Mouse (Mus musculus): ENCODE data around the gene Fancc. TPM values are rescaled to one million over a fixed set of nuclear protein-coding genes. Genes with fewer than 3 reads are reported as not detected.
A peak's percentile ranks its signal among the peaks of the same experiment; 100 is the strongest.
"Not testable (repeated sequence)": the region's sequence is repeated elsewhere in the genome, so short reads cannot be mapped to it uniquely, and the experiment has no call there.

Gene Fancc
- polyA plus RNA-seq, 1 experiment from 2014 or later = 13.7 TPM

- Histone ChIP-seq H3K9me3 (replicated peaks) (no peaks in the 10 kb centered on the region), H3K4me1 (no peaks in the 10 kb centered on the region), H3K9ac (no peak overlapping the region), H3K36me3 (ENCODE audit: poor library complexity, severe bottlenecking) (no peaks in the 10 kb centered on the region), H3K4me2 (no peak overlapping the region), H3K4me3 (no peak overlapping the region), H3K27ac (no peak overlapping the region), H3K27me3 (no peaks in the 10 kb centered on the region)
- WGBS = 90% methylated on average over 7 of the region's 7 CpGs
- no peak for ATAC-seq
These were observed 123.5 kb downstream of the Fancc start for GRCm38 (mm10) chr13:63373460-63374166.

- H3K4me1 ChIP-seq = no peaks in the 10 kb centered on the region
- 95% methylated on average over 3 of the region's 3 CpGs for WGBS
- no peaks in the 10 kb centered on the region for H3K36me3 ChIP-seq (ENCODE audit: poor library complexity, severe bottlenecking)
- H3K9ac ChIP-seq = no peak overlapping the region
- no peak for ATAC-seq
- no peak overlapping the region for H3K4me3 ChIP-seq
- H3K4me2 ChIP-seq = no peak overlapping the region
- H3K27ac ChIP-seq = no peak overlapping the region
- no peaks in the 10 kb centered on the region for H3K9me3 ChIP-seq (replicated peaks)
- no peaks in the 10 kb centered on the region for H3K27me3 ChIP-seq
These were observed 135.3 kb downstream of the Fancc start for GRCm38 (mm10) chr13:63361755-63362154.

- no peak overlapping the region for H3K9ac ChIP-seq
- no peak overlapping the region for H3K4me3 ChIP-seq
- H3K36me3 ChIP-seq (ENCODE audit: poor library complexity, severe bottlenecking) = no peaks in the 10 kb centered on the region
- ATAC-seq = no peak
- H3K27me3 ChIP-seq = no peaks in the 10 kb centered on the region
- WGBS = 88% methylated on average over 4 of the region's 4 CpGs
- no peaks in the 10 kb centered on the region for H3K9me3 ChIP-seq (replicated peaks)
- no peak overlapping the region for H3K4me2 ChIP-seq
- H3K27ac ChIP-seq = no peak overlapping the region
- H3K4me1 ChIP-seq = no peaks in the 10 kb centered on the region
These were observed 136.8 kb downstream of the Fancc start for GRCm38 (mm10) chr13:63360111-63360885.

- Histone ChIP-seq H3K27me3 (no peaks in the 10 kb centered on the region), H3K36me3 (ENCODE audit: poor library complexity, severe bottlenecking) (no peaks in the 10 kb centered on the region), H3K9ac (no peak overlapping the region), H3K27ac (no peak overlapping the region), H3K4me1 (no peaks in the 10 kb centered on the region), H3K4me3 (no peak overlapping the region), H3K4me2 (no peak overlapping the region), H3K9me3 (replicated peaks) (no peaks in the 10 kb centered on the region)
- ATAC-seq = no peak
- WGBS = 91% methylated on average over 4 of the region's 4 CpGs
These were observed 137.7 kb downstream of the Fancc start for GRCm38 (mm10) chr13:63359393-63359792.

GRCm38 (mm10) chr13:63356558-63356957 is 140.5 kb downstream of the Fancc start:
- ATAC-seq = peak; percentile 48

GRCm38 (mm10) chr13:63356101-63356500 is 141.0 kb downstream of the Fancc start:
- Histone ChIP-seq H3K4me3 (no peak overlapping the region), H3K27me3 (no peaks in the 10 kb centered on the region), H3K9me3 (replicated peaks) (no peaks in the 10 kb centered on the region), H3K9ac (no peak overlapping the region), H3K4me1 (no peaks in the 10 kb centered on the region), H3K4me2 (no peak overlapping the region), H3K27ac (no peak overlapping the region), H3K36me3 (ENCODE audit: poor library complexity, severe bottlenecking) (no peaks in the 10 kb centered on the region)
- ATAC-seq = no peak
- WGBS = 97% methylated on average over 4 of the region's 4 CpGs

More at GRCm38 (mm10) chr13:63356558-63356957, 140.5 kb downstream of the Fancc start:
- Histone ChIP-seq H3K9me3 (replicated peaks) (no peaks in the 10 kb centered on the region), H3K27me3 (no peaks in the 10 kb centered on the region), H3K4me2 (no peak overlapping the region), H3K4me3 (no peak overlapping the region), H3K4me1 (no peaks in the 10 kb centered on the region), H3K27ac (no peak overlapping the region), H3K9ac (no peak overlapping the region), H3K36me3 (ENCODE audit: poor library complexity, severe bottlenecking) (no peaks in the 10 kb centered on the region)
- WGBS = 42% methylated on average over 3 of the region's 3 CpGs

- H3K9me3 ChIP-seq (replicated peaks); H3K9ac ChIP-seq; H3K27ac ChIP-seq; H3K36me3 ChIP-seq (ENCODE audit: poor library complexity, severe bottlenecking); ATAC-seq; H3K4me1 ChIP-seq; H3K27me3 ChIP-seq; H3K4me3 ChIP-seq; H3K4me2 ChIP-seq: not testable (repeated sequence)
- 84% methylated on average over 4 of the region's 4 CpGs for WGBS
These were observed 143.8 kb downstream of the Fancc start for GRCm38 (mm10) chr13:63353312-63353711.

GRCm38 (mm10) chr13:63350076-63350475 is 147.0 kb downstream of the Fancc start:
- no peak for ATAC-seq
- Histone ChIP-seq H3K36me3 (ENCODE audit: poor library complexity, severe bottlenecking) (no peaks in the 10 kb centered on the region), H3K9ac (no peak overlapping the region), H3K4me2 (no peak overlapping the region), H3K27ac (no peak overlapping the region), H3K27me3 (no peaks in the 10 kb centered on the region), H3K9me3 (replicated peaks) (no peaks in the 10 kb centered on the region), H3K4me3 (no peak overlapping the region), H3K4me1 (no peaks in the 10 kb centered on the region)
- WGBS = 95% methylated on average over 4 of the region's 4 CpGs

- Histone ChIP-seq H3K27me3 (no peaks in the 10 kb centered on the region), H3K27ac (no peak overlapping the region), H3K9me3 (replicated peaks) (no peaks in the 10 kb centered on the region), H3K9ac (no peak overlapping the region), H3K4me1 (no peaks in the 10 kb centered on the region), H3K4me2 (no peak overlapping the region), H3K36me3 (ENCODE audit: poor library complexity, severe bottlenecking) (no peaks in the 10 kb centered on the region), H3K4me3 (no peak overlapping the region)
- ATAC-seq = no peak
- 88% methylated on average over 2 of the region's 2 CpGs for WGBS
These were observed 149.4 kb downstream of the Fancc start for GRCm38 (mm10) chr13:63347639-63348038.

GRCm38 (mm10) chr13:63345476-63346225 is 151.4 kb downstream of the Fancc start:
- 75% methylated on average over 5 of the region's 5 CpGs for WGBS
- Histone ChIP-seq H3K36me3 (ENCODE audit: poor library complexity, severe bottlenecking) (no peaks in the 10 kb centered on the region), H3K4me3 (no peak overlapping the region), H3K9ac (no peak overlapping the region), H3K9me3 (replicated peaks) (no peaks in the 10 kb centered on the region), H3K27ac (no peak overlapping the region), H3K4me2 (no peak overlapping the region), H3K27me3 (no peaks in the 10 kb centered on the region), H3K4me1 (no peaks in the 10 kb centered on the region)
- ATAC-seq = no peak

- Histone ChIP-seq H3K4me1 (no peaks in the 10 kb centered on the region), H3K4me3 (no peak overlapping the region), H3K27me3 (no peaks in the 10 kb centered on the region), H3K27ac (no peak overlapping the region), H3K9me3 (replicated peaks) (no peaks in the 10 kb centered on the region), H3K36me3 (ENCODE audit: poor library complexity, severe bottlenecking) (no peaks in the 10 kb centered on the region), H3K9ac (no peak overlapping the region), H3K4me2 (no peak overlapping the region)
- 96% methylated on average over 3 of the region's 3 CpGs for WGBS
- ATAC-seq = no peak
These were observed 152.6 kb downstream of the Fancc start for GRCm38 (mm10) chr13:63344481-63344880.

- no peaks in the 10 kb centered on the region for H3K27me3 ChIP-seq
- H3K9ac ChIP-seq = no peak overlapping the region
- H3K4me3 ChIP-seq = no peak overlapping the region
- no peak overlapping the region for H3K27ac ChIP-seq
- no peak for ATAC-seq
- WGBS = 68% methylated on average over 2 of the region's 2 CpGs
- H3K4me1 ChIP-seq = no peaks in the 10 kb centered on the region
- H3K4me2 ChIP-seq = no peak overlapping the region
- H3K9me3 ChIP-seq (replicated peaks) = no peaks in the 10 kb centered on the region
- H3K36me3 ChIP-seq (ENCODE audit: poor library complexity, severe bottlenecking) = no peaks in the 10 kb centered on the region
These were observed 154.3 kb downstream of the Fancc start for GRCm38 (mm10) chr13:63342781-63343180.

Measured in forebrain, embryonic 13.5 days (tissue).